Mouse (Mus musculus) liver, adult (tissue): ENCODE measurements around the gene Add2.

Experiments used
- GATA4 ChIP-seq: IDR thresholded peaks from 2 replicates; pipeline ENCODE4 v1.6.1; 2014; ENCODE audit warnings: mild to moderate bottlenecking, low read length; ENCODE audit not compliant: insufficient replicate concordance

The Add2 gene

GRCm38 (mm10) chr6:86141820-86142219 lies 113.3 kb downstream of the Add2 start:
- TF ChIP-seq GATA4 = no peak

DNA sequence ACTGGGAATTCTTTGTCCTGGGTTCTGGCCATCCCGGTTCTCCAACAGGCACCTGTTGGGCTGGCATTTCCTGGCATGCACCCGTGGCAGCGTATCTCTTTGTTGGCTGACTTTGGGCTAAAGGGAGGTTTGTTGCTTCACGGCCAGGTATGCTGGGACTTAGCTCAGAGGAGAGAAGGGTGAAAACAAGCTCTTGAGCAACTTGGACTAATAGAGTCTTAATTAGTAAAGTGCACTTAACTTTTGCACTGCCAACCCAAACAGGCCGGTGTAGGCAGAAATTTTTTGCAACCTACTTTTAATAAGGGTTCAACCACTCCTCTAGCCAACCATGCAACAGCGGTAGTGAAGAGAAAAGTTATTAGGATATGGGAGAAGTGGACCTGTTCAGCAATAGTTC lies 116.5 kb downstream of the Add2 start:
- TF ChIP-seq GATA4 = no peak

DNA sequence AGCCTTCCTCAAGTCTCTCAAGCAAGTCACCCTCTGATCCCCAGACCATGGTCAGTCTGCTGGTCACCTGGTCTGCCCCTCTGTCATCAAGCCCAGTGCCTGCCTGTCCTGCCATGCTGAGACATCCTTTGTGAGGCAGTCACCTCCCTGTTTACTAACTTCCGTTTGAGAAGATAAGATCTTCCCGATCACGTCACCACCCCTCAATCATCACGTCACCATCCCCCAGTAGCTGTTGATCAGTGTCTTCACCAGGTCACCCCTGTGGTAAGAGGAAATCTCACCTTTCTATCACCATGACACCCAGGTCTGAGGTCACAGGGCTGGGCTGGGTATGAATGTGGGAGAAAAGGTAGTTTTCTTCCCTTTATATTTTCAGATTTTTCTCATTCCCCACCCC lies 120.0 kb downstream of the Add2 start:
- TF ChIP-seq GATA4 = no peak

DNA sequence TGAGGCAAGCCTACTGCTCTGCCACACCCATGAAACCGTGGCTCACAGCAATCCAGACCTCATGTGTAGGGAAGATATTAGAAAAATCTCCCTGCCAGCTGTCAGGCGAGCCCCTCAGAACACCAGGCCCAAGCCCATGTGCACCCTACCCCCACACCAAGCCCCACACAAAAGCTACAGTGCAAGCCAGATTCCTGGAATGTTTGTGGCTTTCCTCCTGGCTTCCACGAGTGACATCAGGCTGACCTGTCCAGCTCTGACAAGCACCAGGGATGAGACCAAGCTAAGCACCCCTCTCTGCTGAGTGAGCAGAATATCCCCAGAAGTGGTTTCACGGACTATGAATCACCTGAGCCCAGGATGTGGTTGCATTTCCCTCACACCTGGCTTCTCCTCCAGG lies 120.5 kb downstream of the Add2 start:
- no peak for TF ChIP-seq GATA4

- no peak for TF ChIP-seq GATA4
These were observed 124.2 kb downstream of the Add2 start for GRCm38 (mm10) chr6:86152676-86153075.

- TF ChIP-seq GATA4 = no peak
These were observed 125.0 kb downstream of the Add2 start for GRCm38 (mm10) chr6:86153436-86153990.

DNA sequence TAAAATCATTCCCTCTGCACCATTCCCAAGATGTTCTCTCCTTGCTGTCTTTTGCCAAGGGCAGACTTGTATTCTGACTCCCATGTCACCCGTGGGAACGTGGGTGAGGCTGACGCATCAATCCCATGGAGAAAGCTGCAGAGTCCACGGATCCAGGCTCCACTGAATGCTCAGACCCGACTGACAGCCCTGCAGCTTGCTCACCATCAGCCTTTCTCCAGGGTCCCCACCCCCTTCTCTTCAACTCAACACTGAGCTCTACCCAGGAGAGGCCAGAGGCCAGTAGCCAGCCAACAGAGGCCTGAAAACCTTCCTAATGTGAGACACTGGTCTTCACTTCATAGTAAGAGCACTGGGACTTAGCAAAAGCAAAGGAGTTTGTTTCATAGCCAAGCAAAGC lies 125.5 kb downstream of the Add2 start:
- TF ChIP-seq GATA4 = no peak

DNA sequence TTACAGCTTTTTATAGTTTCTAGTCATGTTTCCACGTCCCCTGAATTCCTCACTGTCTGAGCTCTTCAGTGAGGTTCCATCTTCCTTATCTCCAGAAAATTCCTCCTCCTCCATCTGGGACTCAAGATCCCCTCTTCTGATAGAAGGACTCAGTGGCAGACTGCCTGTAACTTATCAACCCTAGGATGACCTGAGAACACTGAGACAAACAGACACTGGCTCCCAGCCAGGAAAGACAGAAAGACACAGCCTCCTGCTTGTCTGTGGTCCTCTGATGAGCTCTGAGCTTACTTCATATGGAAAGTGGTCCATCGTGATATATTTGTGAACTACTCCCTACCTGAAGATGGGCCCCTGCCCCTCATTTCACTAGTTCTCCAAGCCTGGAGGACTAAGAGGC lies 126.0 kb downstream of the Add2 start:
- TF ChIP-seq GATA4 = no peak

DNA sequence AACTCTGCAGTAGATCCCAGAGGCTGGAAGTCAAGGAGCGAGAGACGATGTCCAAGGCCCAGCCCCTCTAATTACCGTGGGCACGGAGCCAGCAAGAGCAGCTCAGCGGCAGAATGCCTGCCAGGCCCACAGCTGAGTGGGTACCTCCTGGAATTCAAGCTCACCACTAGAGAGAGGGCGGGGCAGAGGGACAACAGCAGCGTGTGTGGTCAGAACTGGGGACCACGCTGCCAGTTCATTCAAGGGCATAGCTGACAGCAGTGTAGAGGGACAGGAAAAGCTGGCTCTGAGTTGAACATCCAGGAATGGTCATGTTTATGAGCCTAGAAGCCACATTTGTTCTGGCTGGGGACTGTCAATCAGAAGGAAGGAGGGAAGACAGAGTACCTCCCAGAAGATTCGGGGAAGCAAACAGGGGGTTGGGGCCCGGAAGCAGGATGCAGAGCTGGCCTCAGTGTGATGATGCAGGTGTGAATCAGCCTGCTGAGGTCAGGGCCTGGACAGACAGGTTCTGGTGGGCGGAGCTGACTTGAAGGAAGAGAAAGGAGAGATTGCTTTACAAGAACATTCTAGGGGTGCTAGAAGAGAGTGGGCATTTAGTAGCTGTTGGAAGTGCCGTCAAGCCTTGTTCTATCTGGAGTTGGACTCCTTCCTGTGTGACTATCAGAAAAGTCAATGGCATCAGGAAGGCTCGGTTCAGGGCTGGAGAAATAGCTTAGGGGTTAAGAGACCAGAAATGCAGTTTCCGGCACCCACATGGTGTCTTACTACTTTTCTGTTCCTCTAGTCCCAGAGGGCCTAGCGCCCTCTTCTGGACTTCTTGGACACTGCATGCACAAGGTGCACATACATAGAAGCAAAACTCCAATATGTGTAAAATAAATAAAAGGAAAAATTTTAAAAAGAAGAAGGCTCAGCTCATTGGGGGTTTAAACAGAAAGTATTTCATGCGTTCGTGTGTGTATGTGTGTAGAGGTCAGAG lies 129.1 kb downstream of the Add2 start:
- no peak for TF ChIP-seq GATA4

GRCm38 (mm10) chr6:86160878-86161277 lies 132.4 kb downstream of the Add2 start:
- TF ChIP-seq GATA4 = no peak

DNA sequence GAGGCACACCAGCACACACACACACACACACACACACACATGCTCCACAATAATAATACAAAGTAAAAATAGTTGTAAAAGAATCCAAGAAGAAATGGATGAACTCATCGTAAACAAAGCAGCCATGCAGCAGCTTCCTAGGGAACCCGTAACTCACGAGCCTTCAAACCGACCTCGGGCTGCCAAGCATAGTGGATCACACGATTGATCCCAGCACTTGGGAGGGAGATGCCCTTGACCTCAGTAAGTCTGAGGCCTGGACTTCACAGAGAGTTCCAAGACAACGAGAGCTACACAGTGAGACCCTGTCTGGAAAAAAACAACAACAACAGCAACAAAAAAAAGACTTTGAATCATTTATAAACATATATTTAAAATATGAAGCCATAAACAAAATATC lies 133.1 kb downstream of the Add2 start:
- TF ChIP-seq GATA4 = no peak

GRCm38 (mm10) chr6:86164028-86164427 lies 135.5 kb downstream of the Add2 start:
- TF ChIP-seq GATA4 = no peak

- no peak for TF ChIP-seq GATA4
These were observed 137.9 kb downstream of the Add2 start for GRCm38 (mm10) chr6:86166426-86166825.

GRCm38 (mm10) chr6:86167851-86168250 lies 139.4 kb downstream of the Add2 start:
- no peak for TF ChIP-seq GATA4

DNA sequence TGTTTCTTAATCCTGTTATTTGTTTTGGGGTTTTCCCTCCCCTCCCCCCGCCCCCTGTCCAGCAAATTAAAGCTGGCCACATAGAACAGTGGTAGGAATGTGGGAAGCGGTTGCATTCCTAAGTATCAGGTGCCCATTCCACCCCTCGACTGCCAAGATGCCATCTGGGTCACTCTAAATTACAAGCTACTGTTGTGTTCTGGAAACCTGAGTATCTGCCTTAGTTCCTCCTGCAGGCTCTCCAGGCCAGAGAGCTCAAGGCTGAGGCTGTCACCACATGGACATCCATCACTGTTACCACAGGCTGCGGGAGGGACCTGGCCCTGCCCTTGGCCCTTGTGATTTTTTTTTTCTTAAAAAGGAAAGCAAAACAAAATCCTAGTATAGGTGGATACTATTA lies 140.7 kb downstream of the Add2 start:
- TF ChIP-seq GATA4 = no peak
